Mouse (Mus musculus) CH12.LX (cell line): ENCODE results near the gene Olfr229. TPM values are rescaled to one million over a fixed set of nuclear protein-coding genes. Genes with fewer than 3 reads are reported as not detected.
"Not testable (repeated sequence)": the region's sequence is repeated elsewhere in the genome, so short reads cannot be mapped to it uniquely, and the experiment has no call there.

ENCODE experiments used
- DNase-seq: peaks from one replicate; pipeline ENCODE4 v3.0.0-alpha.2; 2013; ENCODE audit errors: extremely low read depth
- H3K27ac ChIP-seq: 2 replicates; pipeline ENCODE4 v1.5.1; 2012; ENCODE audit warnings: low read depth, mild to moderate bottlenecking, control low read depth, moderate library complexity; ENCODE audit not compliant: insufficient read depth
- H3K27me3 ChIP-seq: replicated peaks from 2 replicates; pipeline ENCODE3; 2012; ENCODE audit warnings: inconsistent platforms
- H3K36me3 ChIP-seq, 2 experiments: replicated peaks in 1 of 2; 2 replicates each; pipeline versions ENCODE3 to v1.6.1; 2012; ENCODE audit warnings: inconsistent platforms in 1 of 2, low read length in 1 of 2, mild to moderate bottlenecking in 1 of 2, mixed read lengths in 1 of 2, moderate library complexity in 1 of 2; ENCODE audit not compliant: control insufficient read depth in 1 of 2, insufficient read depth in 1 of 2
- H3K4me1 ChIP-seq, 2 experiments: 2 replicates each; pipeline ENCODE4 v1.6.1; 2012; ENCODE audit warnings: inconsistent platforms in 1 of 2, moderate library complexity in 1 of 2; ENCODE audit not compliant: insufficient read depth in 2 of 2, control insufficient read depth in 1 of 2
- H3K4me2 ChIP-seq: 2 replicates; pipeline ENCODE4 v1.6.1; 2012; ENCODE audit warnings: low read depth, mild to moderate bottlenecking, control low read depth; ENCODE audit not compliant: poor library complexity, insufficient read depth, severe bottlenecking
- H3K4me3 ChIP-seq, 3 experiments: fragments of 150-350 bp in 1 of 3; sonication (generic) in 1 of 3; replicated peaks in 1 of 3; 2 replicates each; pipeline versions ENCODE3 to v1.5.1; 2011 to 2012; ENCODE audit warnings: low read depth in 2 of 3, low read length in 2 of 3, mild to moderate bottlenecking in 2 of 3, moderate library complexity in 2 of 3, control low read depth in 1 of 3, improper control_type of control experiment in 1 of 3, inconsistent platforms in 1 of 3, mixed read lengths in 1 of 3; ENCODE audit not compliant: poor library complexity in 1 of 3
- H3K79me2 ChIP-seq: replicated peaks from 2 replicates; pipeline ENCODE4 v1.6.1; 2012; ENCODE audit warnings: mild to moderate bottlenecking, moderate library complexity; ENCODE audit not compliant: control insufficient read depth, poor library complexity, insufficient read depth, severe bottlenecking; ENCODE audit errors: extremely low read depth
- H3K9ac ChIP-seq: 2 replicates; pipeline ENCODE4 v1.6.1; 2012; ENCODE audit warnings: low read depth, mild to moderate bottlenecking, control low read depth, moderate library complexity; ENCODE audit not compliant: insufficient read depth
- H3K9me3 ChIP-seq: replicated peaks from 2 replicates; pipeline ENCODE3; 2012; ENCODE audit warnings: low read length, inconsistent platforms, mixed read lengths
- CHD1 ChIP-seq: IDR thresholded peaks from 2 replicates; pipeline ENCODE4 v1.6.1; 2012; ENCODE audit warnings: low read depth, low read length, improper control_type of control experiment, inconsistent platforms
- CTCF ChIP-seq, 2 experiments: IDR thresholded peaks in 1 of 2; conservative IDR thresholded peaks in 1 of 2; 2 replicates each; pipeline ENCODE4 v1.5.1; 2011 to 2012; ENCODE audit warnings: low read depth in 2 of 2, low read length in 2 of 2, improper control_type of control experiment in 1 of 2, inconsistent platforms in 1 of 2, mild to moderate bottlenecking in 1 of 2, moderate library complexity in 1 of 2
- HCFC1 ChIP-seq: IDR thresholded peaks from 2 replicates; pipeline ENCODE4 v1.6.1; 2012; ENCODE audit warnings: low read depth, mild to moderate bottlenecking, inconsistent platforms, low read length, improper control_type of control experiment
- JUN ChIP-seq: IDR thresholded peaks from 2 replicates; pipeline ENCODE4 v1.6.1; 2011; ENCODE audit warnings: low read depth, mild to moderate bottlenecking, low read length, improper control_type of control experiment, moderate library complexity; ENCODE audit not compliant: insufficient read depth
- JUND ChIP-seq: conservative IDR thresholded peaks from 2 replicates; pipeline ENCODE4 v1.6.1; 2011; ENCODE audit warnings: low read depth, low read length, improper control_type of control experiment
- MAFK ChIP-seq: IDR thresholded peaks from 2 replicates; pipeline ENCODE4 v1.6.1; 2011; ENCODE audit warnings: low read length, improper control_type of control experiment; ENCODE audit not compliant: insufficient replicate concordance
- MAX ChIP-seq: IDR thresholded peaks from 2 replicates; pipeline ENCODE4 v1.6.1; 2011; ENCODE audit warnings: low read length, improper control_type of control experiment
- MAZ ChIP-seq: IDR thresholded peaks from 2 replicates; pipeline ENCODE4 v1.6.1; 2012; ENCODE audit warnings: low read depth, mild to moderate bottlenecking, inconsistent platforms, low read length, improper control_type of control experiment, moderate library complexity
- MXI1 ChIP-seq: IDR thresholded peaks from 2 replicates; pipeline ENCODE4 v1.6.1; 2011; ENCODE audit warnings: mild to moderate bottlenecking, low read depth, low read length, improper control_type of control experiment
- NELFE ChIP-seq: IDR thresholded peaks from 2 replicates; pipeline ENCODE4 v1.6.1; 2011; ENCODE audit warnings: low read depth, low read length, improper control_type of control experiment
- NRF1 ChIP-seq: IDR thresholded peaks from 2 replicates; pipeline ENCODE4 v1.6.1; 2014; ENCODE audit warnings: low read depth, mild to moderate bottlenecking, inconsistent platforms, low read length, improper control_type of control experiment, moderate library complexity
- POLR2A ChIP-seq: IDR thresholded peaks from 2 replicates; pipeline ENCODE4 v1.6.1; 2011; ENCODE audit warnings: low read depth, mild to moderate bottlenecking, improper control_type of control experiment, low read length
- POLR2AphosphoS2 ChIP-seq: IDR thresholded peaks from 2 replicates; pipeline ENCODE4 v1.6.1; 2011; ENCODE audit warnings: low read depth, low read length, improper control_type of control experiment
- SMC3 ChIP-seq: IDR thresholded peaks from 2 replicates; pipeline ENCODE4 v1.6.1; 2011; ENCODE audit warnings: low read depth, low read length, improper control_type of control experiment
- TBP ChIP-seq: conservative IDR thresholded peaks from 2 replicates; pipeline ENCODE4 v1.6.1; 2011; ENCODE audit warnings: low read depth, low read length, improper control_type of control experiment
- UBTF ChIP-seq: IDR thresholded peaks from 2 replicates; pipeline ENCODE4 v1.6.1; 2012; ENCODE audit warnings: low read depth, mild to moderate bottlenecking, inconsistent platforms, low read length, improper control_type of control experiment, moderate library complexity
- USF2 ChIP-seq: conservative IDR thresholded peaks from 2 replicates; pipeline ENCODE4 v1.6.1; 2011; ENCODE audit warnings: low read depth, low read length, improper control_type of control experiment
- ZC3H11A ChIP-seq: IDR thresholded peaks from 2 replicates; pipeline ENCODE4 v1.6.1; 2012; ENCODE audit warnings: low read depth, mild to moderate bottlenecking, inconsistent platforms, low read length, improper control_type of control experiment
- ZMIZ1 ChIP-seq: IDR thresholded peaks from 2 replicates; pipeline ENCODE4 v1.6.1; 2012; ENCODE audit warnings: low read depth, mild to moderate bottlenecking, inconsistent platforms, low read length, improper control_type of control experiment
- dilution Hi-C: fragments of 300-500 bp; cut with MboI; formaldehyde crosslinking; loops from 2 replicates; pipeline ENCODE4 v1.14.3; 2020; ENCODE audit warnings: low sequenced_read_pairs; ENCODE audit not compliant: extremely low pct_unique_long_range_greater_than_20kb, extremely low pct_ligation_motif_present
- in situ Hi-C: fragments of 300-500 bp; cut with MboI; formaldehyde crosslinking; loops from 3 replicates; pipeline ENCODE4 v1.14.3; 2019; ENCODE audit warnings: low sequenced_read_pairs, low pct_ligation_motif_present, low pct_unique_long_range_greater_than_20kb, mixed read lengths
- polyA plus RNA-seq: library from polyadenylated mRNA; unstranded; fragments of >175 nt; gene quantifications from 2 replicates; pipeline ENCODE4 v1.2.1, GENCODE M21; 2012; ENCODE audit warnings: low read depth; ENCODE audit not compliant: insufficient read length
- total RNA-seq, 2 experiments: library from RNA; depleted of rRNA; stranded (reverse); fragments of 300-350 nt in 1 of 2; fragments of >200 nt in 1 of 2; gene quantifications; 2 replicates each; pipeline ENCODE4 v1.2.3; 2012 to 2014

The Olfr229 gene
- total and polyA plus RNA-seq, 3 experiments, result not detected

DNA sequence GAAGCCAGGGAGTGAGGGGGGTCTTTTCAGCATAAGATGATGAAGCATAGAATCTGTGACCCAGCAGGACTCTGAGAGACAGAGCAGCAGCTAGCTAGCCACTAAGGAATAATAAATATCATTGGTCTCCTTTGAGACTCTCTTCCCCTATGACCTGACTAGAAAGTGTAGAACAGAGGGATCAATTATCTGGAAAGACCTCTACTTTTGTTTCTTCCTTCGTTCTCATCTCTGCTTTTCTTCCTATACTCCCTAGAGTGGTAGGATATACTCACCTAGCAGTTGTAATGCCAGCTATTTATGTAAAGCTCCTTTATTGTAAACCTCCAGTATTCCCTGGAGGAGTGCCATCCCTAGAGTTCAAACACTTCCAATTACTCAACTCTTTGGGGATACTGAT lies 44.8 kb downstream of the Olfr229 start, which contains the start of gene Olfr975:
Olfr975 (minus strand) TSS at position 101 of the 400 bp plus-strand sequence.
- H3K4me2 ChIP-seq, result no peak within 1 kb of the TSS
- peaks cover 0 to 12% of the 10 kb centered on the region in 2 experiments; a peak in 1 of 4 replicates for H3K4me1 ChIP-seq
- H3K27me3 ChIP-seq, result no peaks in the 10 kb centered on the region
- no peak within 1 kb of the TSS for H3K4me3 ChIP-seq
- H3K27ac ChIP-seq, result no peak within 1 kb of the TSS
- H3K36me3 ChIP-seq, result no peaks in the 10 kb centered on the region
- no peak for TF ChIP-seq POLR2AphosphoS2
- no peak for TF ChIP-seq JUN
- no peak for TF ChIP-seq NRF1
- TF ChIP-seq SMC3, result no peak
- no peak for TF ChIP-seq MAX
- no peak for TF ChIP-seq CHD1
- no peak for TF ChIP-seq UBTF
- TF ChIP-seq MAZ, result no peak
- TF ChIP-seq HCFC1, result no peak
- TF ChIP-seq MAFK, result no peak
- no peak for TF ChIP-seq MXI1
- TF ChIP-seq JUND, result no peak
- TF ChIP-seq ZMIZ1, result no peak
- no peak for TF ChIP-seq USF2
- TF ChIP-seq ZC3H11A, result no peak
- no peak for TF ChIP-seq NELFE
- no peak for TF ChIP-seq TBP
- TF ChIP-seq CTCF (conservative IDR thresholded peaks at IDR 0.05 in 1 of 2, IDR thresholded peaks at IDR 0.05 in 1 of 2; ENCODE audit: low read depth in 2 of 2, low read length in 2 of 2), result no peak
- TF ChIP-seq POLR2A, result no peak
- H3K9ac ChIP-seq, result no peak within 1 kb of the TSS
- H3K9me3 ChIP-seq, result no peaks in the 10 kb centered on the region
- in situ Hi-C loops, result no loop called here
- dilution Hi-C loops, result no loop called here
- DNase-seq, result no peak
- no peaks in the 10 kb centered on the region for H3K79me2 ChIP-seq

GRCm38 (mm10) chr9:39961033-39961432 lies 53.9 kb downstream of the Olfr229 start, which contains the start of gene Olfr976:
Gene Olfr976, minus strand, starts transcription at chr9:39961133.
- in situ Hi-C loops, dilution Hi-C loops, H3K9ac ChIP-seq, H3K79me2 ChIP-seq, H3K4me2 ChIP-seq, H3K9me3 ChIP-seq, H3K27me3 ChIP-seq, H3K36me3 ChIP-seq, H3K4me1 ChIP-seq, H3K4me3 ChIP-seq, DNase-seq, H3K27ac ChIP-seq: not testable (repeated sequence)

Other genes starting within 250 kb of the Olfr229 start
Only the 20 nearest of the 22 such genes appear.
- not detected in 2 replicates for gene Olfr149, start 200.2 kb upstream of the Olfr229 start, total RNA-seq (2012; rRNA removed)
- not detected in 2 replicates for gene Olfr149, start 200.2 kb upstream of the Olfr229 start, total RNA-seq (2014; rRNA removed)
- not detected in 2 replicates for gene Olfr149, start 200.2 kb upstream of the Olfr229 start, polyA plus RNA-seq
- not detected in 2 replicates for gene Olfr965, start 196.0 kb upstream of the Olfr229 start, total RNA-seq (2012; rRNA removed)
- gene Olfr965, start 196.0 kb upstream of the Olfr229 start, total RNA-seq (2014; rRNA removed), result not detected in 2 replicates
- gene Olfr965, start 196.0 kb upstream of the Olfr229 start, polyA plus RNA-seq, result not detected in 2 replicates
- not detected in 2 replicates for gene Olfr150, start 176.4 kb upstream of the Olfr229 start, total RNA-seq (2012; rRNA removed)
- gene Olfr150, start 176.4 kb upstream of the Olfr229 start, total RNA-seq (2014; rRNA removed), result not detected in 2 replicates
- gene Olfr150, start 176.4 kb upstream of the Olfr229 start, polyA plus RNA-seq, result not detected in 2 replicates
- not detected in 2 replicates for gene Olfr967, start 161.1 kb upstream of the Olfr229 start, total RNA-seq (2012; rRNA removed)
- gene Olfr967, start 161.1 kb upstream of the Olfr229 start, total RNA-seq (2014; rRNA removed), result not detected in 2 replicates
- gene Olfr967, start 161.1 kb upstream of the Olfr229 start, polyA plus RNA-seq, result not detected in 2 replicates
- not detected in 2 replicates for gene Olfr968, start 124.1 kb upstream of the Olfr229 start, total RNA-seq (2012; rRNA removed)
- not detected in 2 replicates for gene Olfr968, start 124.1 kb upstream of the Olfr229 start, total RNA-seq (2014; rRNA removed)
- gene Olfr968, start 124.1 kb upstream of the Olfr229 start, polyA plus RNA-seq, result not detected in 2 replicates
- gene Olfr969, start 116.4 kb upstream of the Olfr229 start, total RNA-seq (2012; rRNA removed), result not detected in 2 replicates
- not detected in 2 replicates for gene Olfr969, start 116.4 kb upstream of the Olfr229 start, total RNA-seq (2014; rRNA removed)
- not detected in 2 replicates for gene Olfr969, start 116.4 kb upstream of the Olfr229 start, polyA plus RNA-seq
- gene Olfr970, start 98.5 kb upstream of the Olfr229 start, total RNA-seq (2012; rRNA removed), result not detected in 2 replicates
- not detected in 2 replicates for gene Olfr970, start 98.5 kb upstream of the Olfr229 start, total RNA-seq (2014; rRNA removed)
- not detected in 2 replicates for gene Olfr970, start 98.5 kb upstream of the Olfr229 start, polyA plus RNA-seq
- gene Olfr971, start 70.5 kb upstream of the Olfr229 start, total RNA-seq (2012; rRNA removed), result not detected in 2 replicates
- not detected in 2 replicates for gene Olfr971, start 70.5 kb upstream of the Olfr229 start, total RNA-seq (2014; rRNA removed)
- not detected in 2 replicates for gene Olfr971, start 70.5 kb upstream of the Olfr229 start, polyA plus RNA-seq
- gene Olfr972, start 40.9 kb upstream of the Olfr229 start, total RNA-seq (2012; rRNA removed), result not detected in 2 replicates
- gene Olfr972, start 40.9 kb upstream of the Olfr229 start, total RNA-seq (2014; rRNA removed), result not detected in 2 replicates
- not detected in 2 replicates for gene Olfr972, start 40.9 kb upstream of the Olfr229 start, polyA plus RNA-seq
- not detected in 2 replicates for gene Olfr974, start 30.2 kb downstream of the Olfr229 start, total RNA-seq (2012; rRNA removed)
- not detected in 2 replicates for gene Olfr974, start 30.2 kb downstream of the Olfr229 start, total RNA-seq (2014; rRNA removed)
- gene Olfr974, start 30.2 kb downstream of the Olfr229 start, polyA plus RNA-seq, result not detected in 2 replicates
- gene Olfr975, start 44.7 kb downstream of the Olfr229 start, total RNA-seq (2012; rRNA removed), result not detected in 2 replicates
- gene Olfr975, start 44.7 kb downstream of the Olfr229 start, total RNA-seq (2014; rRNA removed), result not detected in 2 replicates
- gene Olfr975, start 44.7 kb downstream of the Olfr229 start, polyA plus RNA-seq, result not detected in 2 replicates
- gene Olfr976, start 53.8 kb downstream of the Olfr229 start, total RNA-seq (2012; rRNA removed), result not detected in 2 replicates
- gene Olfr976, start 53.8 kb downstream of the Olfr229 start, total RNA-seq (2014; rRNA removed), result not detected in 2 replicates
- gene Olfr976, start 53.8 kb downstream of the Olfr229 start, polyA plus RNA-seq, result not detected in 2 replicates
- not detected in 2 replicates for gene Olfr978, start 84.8 kb downstream of the Olfr229 start, total RNA-seq (2012; rRNA removed)
- gene Olfr978, start 84.8 kb downstream of the Olfr229 start, total RNA-seq (2014; rRNA removed), result not detected in 2 replicates
- not detected in 2 replicates for gene Olfr978, start 84.8 kb downstream of the Olfr229 start, polyA plus RNA-seq
- not detected in 2 replicates for gene Olfr979, start 96.1 kb downstream of the Olfr229 start, total RNA-seq (2012; rRNA removed)
- not detected in 2 replicates for gene Olfr979, start 96.1 kb downstream of the Olfr229 start, total RNA-seq (2014; rRNA removed)
- not detected in 2 replicates for gene Olfr979, start 96.1 kb downstream of the Olfr229 start, polyA plus RNA-seq
- gene Olfr980, start 102.2 kb downstream of the Olfr229 start, total RNA-seq (2012; rRNA removed), result not detected in 2 replicates
- gene Olfr980, start 102.2 kb downstream of the Olfr229 start, total RNA-seq (2014; rRNA removed), result not detected in 2 replicates
- not detected in 2 replicates for gene Olfr980, start 102.2 kb downstream of the Olfr229 start, polyA plus RNA-seq
- not detected in 2 replicates for gene Olfr981, start 114.1 kb downstream of the Olfr229 start, total RNA-seq (2012; rRNA removed)
- gene Olfr981, start 114.1 kb downstream of the Olfr229 start, total RNA-seq (2014; rRNA removed), result not detected in 2 replicates
- gene Olfr981, start 114.1 kb downstream of the Olfr229 start, polyA plus RNA-seq, result not detected in 2 replicates
- not detected in 2 replicates for gene Olfr982, start 166.5 kb downstream of the Olfr229 start, total RNA-seq (2012; rRNA removed)
- not detected in 2 replicates for gene Olfr982, start 166.5 kb downstream of the Olfr229 start, total RNA-seq (2014; rRNA removed)
- gene Olfr982, start 166.5 kb downstream of the Olfr229 start, polyA plus RNA-seq, result 0.09 TPM in 1 of 2 replicates, not detected in the other
- gene Olfr983, start 186.3 kb downstream of the Olfr229 start, total RNA-seq (2012; rRNA removed), result not detected in 2 replicates
- gene Olfr983, start 186.3 kb downstream of the Olfr229 start, total RNA-seq (2014; rRNA removed), result not detected in 2 replicates
- not detected in 2 replicates for gene Olfr983, start 186.3 kb downstream of the Olfr229 start, polyA plus RNA-seq
- not detected in 2 replicates for gene Olfr984, start 206.9 kb downstream of the Olfr229 start, total RNA-seq (2012; rRNA removed)
- gene Olfr984, start 206.9 kb downstream of the Olfr229 start, total RNA-seq (2014; rRNA removed), result not detected in 2 replicates
- not detected in 2 replicates for gene Olfr984, start 206.9 kb downstream of the Olfr229 start, polyA plus RNA-seq
- not detected in 2 replicates for gene Olfr985, start 222.8 kb downstream of the Olfr229 start, total RNA-seq (2012; rRNA removed)
- not detected in 2 replicates for gene Olfr985, start 222.8 kb downstream of the Olfr229 start, total RNA-seq (2014; rRNA removed)
- not detected in 2 replicates for gene Olfr985, start 222.8 kb downstream of the Olfr229 start, polyA plus RNA-seq